Mouse (Mus musculus): ENCODE measurements around the gene Hcls1. TPM values are rescaled to one million over a fixed set of nuclear protein-coding genes. Genes with fewer than 3 reads are reported as not detected.

Gene Hcls1
- polyA plus RNA-seq, 1 experiment from 2014 or later, result 2.9 TPM

DNA sequence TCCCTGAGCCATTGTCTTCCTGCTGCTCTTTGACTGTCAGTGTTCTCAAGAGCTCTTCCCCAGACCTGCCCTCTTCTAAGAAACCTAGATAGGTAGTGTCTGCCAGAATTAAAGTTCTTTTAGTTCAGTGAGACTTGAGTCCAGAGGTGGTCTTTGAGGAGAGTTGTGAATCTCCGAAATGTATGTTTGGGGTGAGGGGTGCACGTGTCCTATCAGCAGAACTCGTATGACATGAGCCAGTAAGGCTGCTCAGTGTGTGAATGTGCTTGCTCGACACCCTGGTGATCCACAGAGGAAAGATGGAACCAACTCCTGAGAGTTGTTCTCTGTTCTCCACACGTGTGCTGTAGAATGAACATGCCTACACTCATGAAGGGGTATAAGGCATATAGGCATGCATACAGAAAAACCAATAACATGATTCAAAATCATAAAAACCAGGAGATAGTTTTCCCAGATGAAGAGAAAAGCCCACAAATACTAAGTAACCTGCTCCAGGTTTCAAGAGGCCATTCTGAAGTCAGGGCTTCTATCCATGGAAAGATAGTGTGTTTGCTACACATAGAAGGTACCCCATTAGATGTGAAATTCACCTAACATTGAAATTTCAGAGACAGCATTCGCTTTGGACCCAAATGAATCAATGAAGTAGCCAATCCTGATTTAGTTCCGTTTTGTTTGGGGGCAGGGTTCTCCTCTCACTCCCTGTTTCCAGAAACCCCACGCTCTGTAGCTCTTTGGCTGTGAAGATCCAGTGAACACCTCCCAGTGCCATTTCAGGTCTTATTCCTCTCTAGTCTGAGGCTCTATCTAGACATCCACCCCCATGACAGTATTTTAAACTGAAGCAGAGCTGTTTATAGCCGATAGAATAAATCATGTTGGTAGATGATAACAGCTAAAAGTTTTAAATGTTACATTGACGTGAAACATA, 8.0 kb upstream of the Hcls1 start:
- 91% methylated on average over 10 of the region's 10 CpGs for WGBS
- Histone ChIP-seq H3K27ac (ENCODE audit: low read depth) (no peak overlapping the region), H3K9ac (ENCODE audit: low read length) (no peak overlapping the region), H3K9me3 (ENCODE audit: control insufficient read depth, low read length) (no peaks in the 10 kb centered on the region), H3K4me3 (ENCODE audit: low read depth, low read length) (no peak overlapping the region), H3K27me3 (replicated peaks; ENCODE audit: control insufficient read depth, insufficient read depth, low read length) (no peaks in the 10 kb centered on the region), H3K4me1 (replicated peaks; ENCODE audit: control insufficient read depth, insufficient read depth, low read length) (no peaks in the 10 kb centered on the region), H3K36me3 (ENCODE audit: control insufficient read depth, insufficient read depth, low read length) (peaks cover 73% of the 10 kb centered on the region), H3K4me2 (ENCODE audit: low read length) (no peak overlapping the region)
- DNase-seq (ENCODE audit: low spot score), result no peak
- ATAC-seq (replicated peaks; ENCODE audit: low FRiP score, low TSS enrichment, low read depth), result no peak

DNA sequence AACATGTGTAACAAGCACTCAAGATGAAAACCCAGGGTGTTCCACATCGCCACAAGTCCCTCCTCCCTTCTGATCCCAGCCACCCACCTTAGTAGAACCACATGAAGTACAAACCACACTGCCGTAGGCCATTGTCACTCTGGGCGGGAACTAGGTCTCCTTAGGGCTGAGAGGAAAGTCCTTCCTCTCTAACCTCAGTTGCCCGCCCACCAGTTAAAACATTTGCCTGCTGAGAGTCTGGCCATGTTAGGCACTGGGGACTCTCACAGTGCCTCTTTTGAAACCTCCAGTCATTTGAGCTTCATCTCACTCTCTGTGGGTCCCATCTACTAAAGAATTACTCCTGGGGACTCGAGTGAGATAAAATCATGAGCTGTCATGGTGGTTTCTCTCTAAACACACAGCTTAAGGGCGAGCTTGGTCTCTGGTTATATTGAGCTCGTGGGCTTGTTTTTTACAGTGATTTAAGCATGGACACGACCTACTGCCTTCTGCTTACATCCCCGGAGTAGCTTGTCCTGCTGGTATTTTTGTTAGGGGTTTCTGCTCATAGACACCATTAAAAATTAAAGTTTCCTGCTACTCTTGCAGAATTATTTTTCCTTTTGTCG, 7.2 kb upstream of the Hcls1 start:
- 86% methylated on average over 10 of the region's 10 CpGs for WGBS
- H3K36me3 ChIP-seq (ENCODE audit: control insufficient read depth, insufficient read depth, low read length), result peaks cover 81% of the 10 kb centered on the region

DNA sequence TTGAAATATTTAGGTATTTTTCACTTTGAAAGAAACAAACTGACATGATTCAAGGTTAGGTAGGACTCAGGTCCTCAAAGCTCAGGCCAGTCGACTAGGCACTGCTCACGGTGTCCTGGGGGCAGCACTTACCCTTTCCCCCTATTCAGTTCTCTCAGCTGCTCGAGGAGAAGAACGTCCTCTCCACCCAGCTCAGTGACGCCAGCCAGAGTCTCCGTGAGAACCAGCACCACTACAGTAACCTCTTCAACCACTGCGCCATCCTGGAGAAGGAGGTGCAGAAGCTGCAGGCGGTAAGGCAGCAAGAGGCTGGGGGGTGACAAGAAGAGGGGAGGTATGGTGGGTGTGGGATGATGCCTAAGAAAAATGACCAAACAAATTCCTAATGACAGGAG, 6.7 kb upstream of the Hcls1 start:
- no peak for ATAC-seq (replicated peaks; ENCODE audit: low FRiP score, low TSS enrichment, low read depth)
- H3K36me3 ChIP-seq (ENCODE audit: control insufficient read depth, insufficient read depth, low read length), result peaks cover 80% of the 10 kb centered on the region
- DNase-seq (ENCODE audit: low spot score), result no peak
- H3K9me3 ChIP-seq (ENCODE audit: control insufficient read depth, low read length), result no peaks in the 10 kb centered on the region
- WGBS, result 92% methylated on average over 8 of the region's 8 CpGs
- no peaks in the 10 kb centered on the region for H3K27me3 ChIP-seq (replicated peaks; ENCODE audit: control insufficient read depth, insufficient read depth, low read length)
- no peaks in the 10 kb centered on the region for H3K4me1 ChIP-seq (replicated peaks; ENCODE audit: control insufficient read depth, insufficient read depth, low read length)
- no peak overlapping the region for H3K27ac ChIP-seq (ENCODE audit: low read depth)
- no peak overlapping the region for H3K9ac ChIP-seq (ENCODE audit: low read length)
- no peak overlapping the region for H3K4me3 ChIP-seq (ENCODE audit: low read depth, low read length)
- H3K4me2 ChIP-seq (ENCODE audit: low read length), result no peak overlapping the region

More for the DNA sequence above, 7.2 kb upstream of the Hcls1 start:
- H3K4me1 ChIP-seq (replicated peaks; ENCODE audit: control insufficient read depth, insufficient read depth, low read length), result no peaks in the 10 kb centered on the region
- no peaks in the 10 kb centered on the region for H3K27me3 ChIP-seq (replicated peaks; ENCODE audit: control insufficient read depth, insufficient read depth, low read length)
- H3K4me3 ChIP-seq (ENCODE audit: low read depth, low read length), result no peak overlapping the region
- no peak overlapping the region for H3K27ac ChIP-seq (ENCODE audit: low read depth)
- H3K4me2 ChIP-seq (ENCODE audit: low read length), result no peak overlapping the region
- H3K9ac ChIP-seq (ENCODE audit: low read length), result no peak overlapping the region
- no peak for ATAC-seq (replicated peaks; ENCODE audit: low FRiP score, low TSS enrichment, low read depth)
- no peak for DNase-seq (ENCODE audit: low spot score)
- no peaks in the 10 kb centered on the region for H3K9me3 ChIP-seq (ENCODE audit: control insufficient read depth, low read length)

- H3K9ac ChIP-seq (ENCODE audit: low read length), result no peak overlapping the region
- H3K4me3 ChIP-seq (ENCODE audit: low read depth, low read length), result no peak overlapping the region
- ATAC-seq (replicated peaks; ENCODE audit: low FRiP score, low TSS enrichment, low read depth) (no peak), DNase-seq (ENCODE audit: low spot score) (no peak)
- no peaks in the 10 kb centered on the region for H3K9me3 ChIP-seq (ENCODE audit: control insufficient read depth, low read length)
- no peaks in the 10 kb centered on the region for H3K4me1 ChIP-seq (replicated peaks; ENCODE audit: control insufficient read depth, insufficient read depth, low read length)
- no peak overlapping the region for H3K4me2 ChIP-seq (ENCODE audit: low read length)
- no peaks in the 10 kb centered on the region for H3K27me3 ChIP-seq (replicated peaks; ENCODE audit: control insufficient read depth, insufficient read depth, low read length)
- H3K36me3 ChIP-seq (ENCODE audit: control insufficient read depth, insufficient read depth, low read length), result peaks cover 79% of the 10 kb centered on the region
- H3K27ac ChIP-seq (ENCODE audit: low read depth), result no peak overlapping the region
- 97% methylated on average over 7 of the region's 7 CpGs for WGBS
Observed at GRCm38 (mm10) chr16:36929216-36929615, 5.6 kb upstream of the Hcls1 start.

DNA sequence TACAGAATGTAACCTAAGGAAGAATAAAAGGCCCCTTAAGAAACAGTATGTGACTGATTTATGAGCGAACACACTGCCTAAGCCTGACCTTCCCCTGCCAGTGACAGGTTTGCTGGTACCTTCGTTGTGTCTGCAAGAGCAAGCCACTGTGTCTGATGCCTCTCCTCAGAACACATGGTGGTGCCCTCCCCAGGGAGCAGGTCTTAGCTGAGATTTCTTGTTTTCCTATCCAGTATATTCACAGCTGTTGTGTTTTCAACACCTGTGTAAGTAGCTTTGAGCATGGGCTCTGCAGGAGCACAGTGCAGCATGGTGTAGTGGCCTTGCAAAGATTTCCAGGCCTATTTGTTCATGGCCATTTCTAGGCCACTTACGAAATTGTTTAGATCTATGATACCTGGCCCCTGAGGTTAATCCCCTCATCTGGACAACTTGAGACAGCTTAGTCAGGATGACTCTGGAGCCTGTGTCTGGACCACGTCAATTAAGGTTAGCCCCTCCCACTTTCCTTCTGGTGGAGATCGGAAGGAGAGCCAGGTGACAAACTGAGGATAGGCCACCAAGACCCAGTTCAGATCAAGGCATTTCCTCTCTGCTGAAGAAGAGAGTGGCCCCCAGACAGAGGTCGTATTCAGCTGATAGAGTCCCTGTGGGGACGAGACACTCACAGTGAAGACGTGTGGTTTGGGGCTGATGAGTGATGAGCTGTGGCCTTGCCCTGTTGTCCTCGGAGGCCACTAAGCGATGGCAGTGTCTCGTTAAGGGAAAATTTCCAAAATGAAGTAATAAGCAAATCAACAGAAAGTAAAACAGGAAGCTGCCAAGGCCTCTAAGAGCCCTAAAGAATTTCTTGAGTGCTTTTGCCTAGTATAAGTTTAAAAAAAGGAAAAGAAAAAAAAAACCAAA, 4.3 kb upstream of the Hcls1 start:
- WGBS, result 59% methylated on average over 11 of the region's 11 CpGs
- Histone ChIP-seq H3K27ac (ENCODE audit: low read depth) (no peak overlapping the region), H3K4me3 (ENCODE audit: low read depth, low read length) (no peak overlapping the region), H3K9ac (ENCODE audit: low read length) (no peak overlapping the region), H3K4me2 (ENCODE audit: low read length) (no peak overlapping the region), H3K9me3 (ENCODE audit: control insufficient read depth, low read length) (no peaks in the 10 kb centered on the region), H3K4me1 (replicated peaks; ENCODE audit: control insufficient read depth, insufficient read depth, low read length) (no peaks in the 10 kb centered on the region), H3K36me3 (ENCODE audit: control insufficient read depth, insufficient read depth, low read length) (peaks cover 67% of the 10 kb centered on the region), H3K27me3 (replicated peaks; ENCODE audit: control insufficient read depth, insufficient read depth, low read length) (no peaks in the 10 kb centered on the region)
- no peak for ATAC-seq (replicated peaks; ENCODE audit: low FRiP score, low TSS enrichment, low read depth)
- no peak for DNase-seq (ENCODE audit: low spot score)

DNA sequence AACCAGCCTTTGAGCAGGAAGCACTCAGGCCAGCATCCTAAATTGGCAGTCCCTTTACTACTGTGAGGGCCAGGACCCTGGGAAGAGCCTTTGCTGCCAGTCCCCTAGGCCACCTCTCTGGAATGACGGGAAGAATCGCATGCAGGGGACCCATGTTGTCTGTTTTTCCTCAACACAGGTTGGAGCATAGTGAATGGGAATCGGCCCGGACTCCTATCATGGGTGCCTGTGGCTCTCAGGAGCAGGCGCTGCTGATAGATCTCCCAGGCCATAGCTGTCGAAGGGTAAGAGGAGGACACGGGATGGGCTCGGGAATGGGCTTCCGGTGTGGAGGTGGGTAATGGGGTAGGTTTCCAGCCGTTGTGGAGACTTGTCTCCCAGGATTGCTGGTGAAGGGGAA, 3.4 kb upstream of the Hcls1 start:
- Histone ChIP-seq H3K27ac (ENCODE audit: low read depth) (no peak overlapping the region), H3K4me1 (replicated peaks; ENCODE audit: control insufficient read depth, insufficient read depth, low read length) (no peaks in the 10 kb centered on the region), H3K27me3 (replicated peaks; ENCODE audit: control insufficient read depth, insufficient read depth, low read length) (no peaks in the 10 kb centered on the region), H3K4me2 (ENCODE audit: low read length) (no peak overlapping the region), H3K4me3 (ENCODE audit: low read depth, low read length) (no peak overlapping the region), H3K36me3 (ENCODE audit: control insufficient read depth, insufficient read depth, low read length) (peaks cover 58% of the 10 kb centered on the region), H3K9me3 (ENCODE audit: control insufficient read depth, low read length) (no peaks in the 10 kb centered on the region), H3K9ac (ENCODE audit: low read length) (no peak overlapping the region)
- no peak for ATAC-seq (replicated peaks; ENCODE audit: low FRiP score, low TSS enrichment, low read depth)
- 86% methylated on average over 10 of the region's 10 CpGs for WGBS
- DNase-seq (ENCODE audit: low spot score), result no peak

DNA sequence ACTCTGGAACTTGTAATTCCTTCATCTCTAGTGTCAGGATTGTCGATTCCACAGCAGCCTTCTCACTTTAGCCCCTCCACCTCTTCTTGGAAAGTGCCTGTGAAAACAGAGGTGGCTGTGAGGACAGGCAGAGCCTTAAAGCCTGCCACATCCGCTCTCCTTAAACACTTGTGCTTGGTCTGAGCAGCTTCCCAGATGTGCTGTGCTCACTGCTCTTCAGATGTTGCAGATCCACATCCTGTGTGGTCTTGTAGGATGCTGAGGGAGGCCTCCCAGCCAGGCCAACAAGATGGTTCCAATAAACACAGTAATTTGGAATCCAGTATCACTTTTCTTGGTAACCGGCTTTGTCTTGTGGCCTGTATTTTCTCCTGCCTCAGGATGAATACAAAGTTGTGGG, 2.8 kb upstream of the Hcls1 start:
- Histone ChIP-seq H3K4me1 (replicated peaks; ENCODE audit: control insufficient read depth, insufficient read depth, low read length) (no peaks in the 10 kb centered on the region), H3K27me3 (replicated peaks; ENCODE audit: control insufficient read depth, insufficient read depth, low read length) (no peaks in the 10 kb centered on the region), H3K9me3 (ENCODE audit: control insufficient read depth, low read length) (no peaks in the 10 kb centered on the region), H3K4me3 (ENCODE audit: low read depth, low read length) (no peak overlapping the region), H3K9ac (ENCODE audit: low read length) (no peak overlapping the region), H3K36me3 (ENCODE audit: control insufficient read depth, insufficient read depth, low read length) (peaks cover 52% of the 10 kb centered on the region), H3K4me2 (ENCODE audit: low read length) (no peak overlapping the region), H3K27ac (ENCODE audit: low read depth) (no peak overlapping the region)
- WGBS, result 77% methylated on average over 3 of the region's 3 CpGs
- DNase-seq (ENCODE audit: low spot score) (no peak), ATAC-seq (replicated peaks; ENCODE audit: low FRiP score, low TSS enrichment, low read depth) (no peak)

- H3K36me3 ChIP-seq (ENCODE audit: control insufficient read depth, insufficient read depth, low read length), result peaks cover 47% of the 10 kb centered on the region
- no peak overlapping the region for H3K27ac ChIP-seq (ENCODE audit: low read depth)
- ATAC-seq (replicated peaks; ENCODE audit: low FRiP score, low TSS enrichment, low read depth) (no peak), DNase-seq (ENCODE audit: low spot score) (no peak)
- 94% methylated on average over 6 of the region's 6 CpGs for WGBS
- no peaks in the 10 kb centered on the region for H3K9me3 ChIP-seq (ENCODE audit: control insufficient read depth, low read length)
- H3K9ac ChIP-seq (ENCODE audit: low read length), result no peak overlapping the region
- H3K4me1 ChIP-seq (replicated peaks; ENCODE audit: control insufficient read depth, insufficient read depth, low read length), result no peaks in the 10 kb centered on the region
- no peak overlapping the region for H3K4me3 ChIP-seq (ENCODE audit: low read depth, low read length)
- no peaks in the 10 kb centered on the region for H3K27me3 ChIP-seq (replicated peaks; ENCODE audit: control insufficient read depth, insufficient read depth, low read length)
- H3K4me2 ChIP-seq (ENCODE audit: low read length), result no peak overlapping the region
Observed at GRCm38 (mm10) chr16:36932546-36932945, 2.2 kb upstream of the Hcls1 start.
